Mouse (Mus musculus) NIH3T3 (cell line): Measurements from ENCODE around the gene Trpm2.

Experiments used
- DNase-seq: peaks from one replicate; pipeline ENCODE4 v3.0.0-alpha.2; 2012; ENCODE audit warnings: low read depth

The Trpm2 gene

GRCm38 (mm10) chr10:77902894-77903715 is 67.3 kb downstream of the Trpm2 start:
- DNase-seq = no peak

- no peak for DNase-seq
Observed at GRCm38 (mm10) chr10:77902211-77902893, 68.0 kb downstream of the Trpm2 start, which contains the start of gene Lrrc3. TSS of gene Lrrc3 (minus strand) at chr10:77902536.

- no peak for DNase-seq
Observed at GRCm38 (mm10) chr10:77901871-77902210, 68.5 kb downstream of the Trpm2 start.

GRCm38 (mm10) chr10:77900903-77901818 is 69.2 kb downstream of the Trpm2 start:
- DNase-seq = no peak

- no peak for DNase-seq
Observed at GRCm38 (mm10) chr10:77900126-77900525, 70.2 kb downstream of the Trpm2 start.

- DNase-seq = no peak
Observed at GRCm38 (mm10) chr10:77895562-77895961, 74.8 kb downstream of the Trpm2 start.

- no peak for DNase-seq
Observed at GRCm38 (mm10) chr10:77890987-77891565, 79.3 kb downstream of the Trpm2 start.

- DNase-seq = peak; percentile 44
Observed at GRCm38 (mm10) chr10:77886007-77886747, 84.2 kb downstream of the Trpm2 start.

GRCm38 (mm10) chr10:77882553-77882952 is 87.8 kb downstream of the Trpm2 start:
- peak; percentile 24 for DNase-seq

GRCm38 (mm10) chr10:77880305-77880704 is 90.1 kb downstream of the Trpm2 start:
- no peak for DNase-seq

GRCm38 (mm10) chr10:77878985-77879384 is 91.4 kb downstream of the Trpm2 start:
- peak; percentile 52 for DNase-seq

GRCm38 (mm10) chr10:77869651-77870050 is 100.7 kb downstream of the Trpm2 start:
- DNase-seq = no peak

GRCm38 (mm10) chr10:77867546-77867945 is 102.8 kb downstream of the Trpm2 start:
- peak; percentile 27 for DNase-seq

- no peak for DNase-seq
Observed at GRCm38 (mm10) chr10:77864762-77865143, 105.6 kb downstream of the Trpm2 start.

GRCm38 (mm10) chr10:77864067-77864761 is 106.1 kb downstream of the Trpm2 start:
- DNase-seq = peak; percentile 29

GRCm38 (mm10) chr10:77861675-77862074 is 108.7 kb downstream of the Trpm2 start, which contains the start of gene Gm3285:
TSS of gene Gm3285 (plus strand) at chr10:77861975.
- no peak for DNase-seq
